Mouse (Mus musculus): Measurements from ENCODE around the gene App.
A peak's percentile ranks its signal among the peaks of the same experiment; 100 is the strongest.

App gene

GRCm38 (mm10) chr16:85150902-85151301 lies 22.7 kb downstream of the App start:
- DNase-seq = no peak

DNA sequence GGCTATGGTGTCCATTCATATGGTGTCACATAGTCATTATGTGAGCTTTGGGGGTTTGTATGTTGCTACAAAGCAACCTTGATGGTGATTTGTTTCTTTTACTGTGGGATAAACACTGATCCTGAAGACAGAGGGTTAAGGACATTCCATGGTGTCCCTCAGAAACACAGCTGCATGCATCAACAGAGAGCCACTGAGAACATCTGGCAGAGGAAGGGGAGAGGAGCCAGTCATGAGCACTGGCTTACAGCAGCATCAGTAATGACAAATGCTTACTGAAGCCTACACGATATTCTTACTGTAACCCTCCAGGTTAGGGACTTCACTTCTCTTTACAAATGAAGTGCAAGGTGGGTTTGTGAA lies 24.1 kb downstream of the App start:
- no peak for DNase-seq

DNA sequence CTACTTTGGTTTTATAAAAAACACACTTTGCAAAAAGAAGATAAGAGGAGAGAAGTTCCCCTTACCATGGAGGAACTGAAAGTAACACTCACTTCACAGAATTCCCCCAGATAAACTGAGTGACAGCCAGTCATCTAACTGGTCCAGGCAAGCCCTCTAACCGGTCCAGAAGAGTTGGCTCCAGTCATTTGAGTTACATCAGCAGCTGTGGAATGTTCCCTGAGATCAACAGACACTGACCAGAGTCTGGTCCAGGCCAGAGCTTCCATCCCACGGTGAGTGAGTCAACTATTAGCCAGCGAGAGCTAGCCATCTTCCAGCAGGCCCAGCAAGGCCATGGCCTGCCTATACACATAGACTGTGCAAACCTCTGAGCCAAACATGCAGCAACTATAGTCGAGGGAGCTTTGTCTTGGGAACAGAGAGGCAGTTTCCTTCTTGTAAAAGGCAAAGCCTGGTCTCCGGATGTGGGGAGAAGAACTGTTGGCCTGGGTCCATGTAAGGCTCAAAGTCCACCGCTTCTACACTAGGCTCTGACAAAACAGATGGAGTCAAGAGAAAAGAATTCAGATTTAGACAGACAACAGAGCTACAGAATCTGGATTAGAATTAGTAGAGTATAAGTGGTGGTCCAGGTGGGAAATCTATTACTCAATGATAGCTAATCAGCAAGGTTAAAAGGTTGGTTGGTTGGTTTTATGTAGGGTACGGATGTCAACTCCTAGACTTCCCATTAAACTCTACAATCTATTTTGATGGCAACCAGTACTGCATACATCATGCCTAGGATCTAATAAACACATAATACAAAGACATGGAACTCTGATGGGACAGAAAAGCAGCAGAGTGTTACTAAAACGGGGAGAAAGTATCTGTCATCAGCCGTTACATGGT lies 24.7 kb downstream of the App start:
- DNase-seq = no peak

DNA sequence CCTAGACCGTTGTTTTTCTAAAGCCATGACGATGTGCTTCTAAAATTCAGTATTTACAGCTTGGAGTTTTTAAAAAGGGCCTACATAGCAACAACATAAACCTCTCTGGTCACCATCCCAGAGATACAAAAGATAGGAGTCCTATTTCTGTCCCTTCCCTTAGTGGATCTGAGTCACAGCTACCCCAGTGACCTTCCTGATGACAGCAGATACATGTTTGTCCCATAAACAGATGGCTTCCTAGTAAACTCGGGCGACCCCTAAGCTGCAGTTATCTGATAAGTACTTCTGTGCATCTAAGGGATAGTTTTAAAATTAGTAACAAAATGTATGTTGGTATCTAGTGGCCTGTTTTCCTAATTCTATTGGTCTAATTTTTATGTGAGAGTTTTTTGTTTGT lies 26.1 kb downstream of the App start:
- DNase-seq = no peak

- DNase-seq = no peak
Observed at GRCm38 (mm10) chr16:85145771-85146178, 27.8 kb downstream of the App start.

GRCm38 (mm10) chr16:85145369-85145768 lies 28.2 kb downstream of the App start:
- DNase-seq = no peak

DNA sequence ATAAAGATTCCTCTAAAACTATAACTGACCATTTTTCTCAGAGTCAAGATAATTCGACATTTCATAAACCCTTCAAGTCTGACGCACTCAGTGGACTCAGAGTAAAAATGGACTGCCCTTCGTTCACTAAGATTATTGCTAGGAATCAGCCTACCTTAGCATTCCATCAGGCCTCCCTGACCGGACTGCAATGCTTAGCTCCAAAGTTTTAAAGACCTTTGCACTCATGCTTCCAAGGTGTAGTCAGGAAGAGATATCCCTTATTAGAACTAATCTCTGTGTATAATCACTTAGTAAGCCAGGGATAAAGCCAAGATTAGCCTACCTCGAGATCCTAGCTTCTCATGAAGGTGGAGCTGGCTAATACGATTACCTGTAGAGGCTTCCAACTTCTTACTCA lies 29.2 kb downstream of the App start:
- DNase-seq = no peak

DNA sequence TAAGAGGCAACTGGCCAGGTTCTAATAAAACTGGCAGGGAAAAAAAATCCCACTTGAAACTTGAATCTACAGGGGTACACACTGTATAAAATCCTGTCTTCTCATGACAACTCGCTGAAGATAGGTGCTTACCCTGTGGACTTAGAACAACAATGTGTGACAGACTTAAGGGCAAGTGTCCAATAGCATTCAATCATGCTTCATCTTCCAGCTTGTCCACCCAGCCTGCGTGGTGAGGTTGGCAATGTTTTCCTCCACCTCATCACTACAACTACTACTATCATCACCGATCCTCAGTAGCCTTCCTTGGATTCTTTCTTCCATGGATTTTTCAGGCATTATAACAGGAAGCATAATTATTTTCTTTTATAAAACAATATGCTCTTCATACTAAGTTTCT lies 29.7 kb downstream of the App start:
- no peak for DNase-seq

DNA sequence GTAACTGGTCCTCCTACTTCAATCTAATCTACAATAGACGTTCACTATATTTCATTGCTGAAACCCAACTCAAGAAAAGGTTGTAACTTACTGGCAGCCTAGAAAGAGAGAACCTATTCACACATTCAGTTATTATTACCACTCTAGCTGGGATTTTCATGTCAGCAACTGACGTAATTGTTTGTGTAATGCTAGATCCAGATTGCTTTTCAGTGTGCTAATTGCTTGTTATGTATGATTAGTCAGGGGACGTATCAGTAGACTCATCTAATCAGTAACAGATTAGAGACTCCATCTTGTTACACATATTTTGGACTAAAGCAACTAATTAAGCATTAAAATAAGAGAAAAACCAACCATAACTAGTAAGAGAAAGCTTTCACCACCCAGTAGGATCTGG lies 30.4 kb downstream of the App start:
- DNase-seq = no peak

- DNase-seq = no peak
Observed at GRCm38 (mm10) chr16:85141404-85141803, 32.2 kb downstream of the App start.

DNA sequence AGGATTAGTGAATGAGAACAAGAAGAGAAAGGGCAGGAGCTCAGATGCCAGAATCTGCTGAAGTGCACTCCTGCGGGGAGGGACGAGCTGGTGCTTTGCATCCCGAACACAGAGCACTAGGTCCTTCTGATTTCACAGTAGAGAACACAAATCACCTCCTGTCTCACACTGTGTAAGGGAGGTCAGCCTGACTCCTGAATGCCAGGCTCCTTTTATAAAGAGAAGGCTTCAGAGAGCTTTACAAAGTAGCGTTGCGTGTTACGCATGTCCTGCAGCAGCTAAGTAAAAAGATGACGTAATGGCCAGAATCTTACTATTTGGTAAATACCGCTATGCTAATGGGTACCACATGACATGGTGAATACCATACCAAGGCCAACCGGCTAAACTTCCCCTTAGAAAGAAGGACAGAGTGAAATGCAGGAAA lies 34.4 kb downstream of the App start:
- no peak for DNase-seq

DNA sequence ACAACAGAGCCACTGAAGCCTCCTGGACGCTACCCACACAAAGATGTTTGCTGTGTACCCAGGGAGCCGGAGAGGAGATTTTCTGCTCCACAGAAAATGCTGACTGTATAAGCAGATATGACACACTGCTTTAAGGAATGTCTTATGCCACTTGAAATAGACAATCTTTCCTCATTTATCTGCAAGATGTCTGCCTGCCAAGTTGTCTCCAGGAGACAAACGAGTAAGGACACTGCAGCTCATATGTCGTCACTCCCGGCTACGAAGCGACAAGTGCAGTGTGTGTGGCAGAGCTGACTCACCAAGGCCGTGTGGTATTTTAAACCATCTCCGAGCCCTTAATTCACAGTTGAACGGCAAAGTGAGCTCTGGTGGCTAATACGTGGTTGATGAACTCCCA lies 36.2 kb downstream of the App start:
- DNase-seq = peak; percentile 18

GRCm38 (mm10) chr16:85136046-85136445 lies 37.5 kb downstream of the App start:
- no peak for DNase-seq

- DNase-seq = no peak
Observed at GRCm38 (mm10) chr16:85133468-85133881, 40.1 kb downstream of the App start.

DNA sequence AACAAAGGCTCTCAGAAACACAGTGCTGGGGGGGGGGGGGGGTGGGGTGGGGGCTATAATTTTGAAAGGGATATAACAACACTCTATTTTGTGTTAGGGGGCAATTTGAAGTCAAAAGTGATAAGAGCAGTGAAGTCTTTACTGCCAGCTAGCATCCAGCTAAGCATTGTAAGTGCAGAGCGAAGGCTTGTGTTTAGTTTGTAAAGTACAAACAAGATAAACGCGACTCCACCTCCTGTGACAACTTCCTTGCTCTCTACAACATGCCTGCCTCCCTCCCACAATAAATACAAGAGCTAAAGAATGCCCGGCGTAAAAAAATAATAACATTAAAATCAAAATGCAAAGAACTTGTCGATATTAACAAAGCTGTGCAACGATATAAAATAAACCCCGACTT lies 40.5 kb downstream of the App start:
- DNase-seq = no peak

GRCm38 (mm10) chr16:85132182-85132581 lies 41.4 kb downstream of the App start:
- DNase-seq = no peak

GRCm38 (mm10) chr16:85130861-85131556 lies 42.6 kb downstream of the App start:
- no peak for DNase-seq

- no peak for DNase-seq
Observed at GRCm38 (mm10) chr16:85128693-85129657, 44.6 kb downstream of the App start.

- no peak for DNase-seq
Observed at GRCm38 (mm10) chr16:85128347-85128664, 45.3 kb downstream of the App start.

- no peak for DNase-seq
Observed at GRCm38 (mm10) chr16:85127661-85128346, 45.8 kb downstream of the App start.

DNA sequence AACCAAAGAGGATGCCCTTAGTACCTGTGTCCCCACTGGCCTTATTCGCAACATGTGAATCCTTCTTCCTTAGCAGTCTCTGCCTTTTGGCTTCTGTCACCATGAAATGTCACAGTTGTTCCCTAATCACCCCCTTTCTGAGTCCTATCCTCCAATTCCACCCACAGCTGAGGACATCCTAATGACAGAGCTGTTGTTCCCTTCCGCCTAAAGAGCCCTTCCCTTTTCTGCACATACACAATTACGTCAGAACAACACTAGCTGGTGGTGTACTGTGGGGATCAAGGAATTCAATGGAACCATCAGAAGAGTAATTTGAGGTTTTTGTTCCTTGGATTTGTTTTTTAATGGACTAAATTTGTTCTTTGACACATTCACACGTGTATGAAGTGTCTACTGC lies 48.9 kb downstream of the App start:
- no peak for DNase-seq

GRCm38 (mm10) chr16:85121983-85122382 lies 51.6 kb downstream of the App start:
- DNase-seq = no peak

- DNase-seq = no peak
Observed at GRCm38 (mm10) chr16:85118916-85119315, 54.6 kb downstream of the App start.

Data from right cerebral cortex, postnatal 4 days (tissue).